Comparison of ENCODE assay signal across 9 mouse cellular contexts in genomic region chr3:96413581-96414125, GRCm38 (mm10). TPM values are rescaled to one million over a fixed set of nuclear protein-coding genes. Genes with fewer than 3 reads are reported as not detected.
A peak's percentile ranks its signal among the peaks of the same experiment; 100 is the strongest.
DNase-seq lines count a peak whose midpoint lies in the region; ATAC-seq lines count a peak whose summit lies in the region.
"Had no signal": no experiment of that assay in that cellular context is flagged by ENCODE, and none has a peak within 500 bp of the region (broad histone marks: within the 10 kb centered on the region; RNA-seq: fewer than 3 reads in every experiment).

No protein-coding gene starts in this region.

- intact Hi-C loops in left cerebral cortex, postnatal 36 days (cut with DNase I), result no loop called here

- 61% methylated on average over 9 of the region's 9 CpGs for WGBS in limb, embryonic 15.5 days

- H3K4me3 ChIP-seq in erythroblast, embryonic 14.5 days (replicated peaks), result peak overlapping the region; percentile 81
- H3K4me3 ChIP-seq in limb, embryonic 15.5 days, result peak overlapping the region; percentile 68

- peaks cover 48% of the 10 kb centered on the region for H3K4me1 ChIP-seq in erythroblast, embryonic 14.5 days (ENCODE audit: control insufficient read depth)
- peaks cover 11% of the 10 kb centered on the region for H3K4me1 ChIP-seq in limb, embryonic 15.5 days

- H3K9me3 ChIP-seq in erythroblast, embryonic 14.5 days (ENCODE audit: control insufficient read depth, low read length), result no peaks in the 10 kb centered on the region
- H3K9me3 ChIP-seq in limb, embryonic 15.5 days, result no peaks in the 10 kb centered on the region

- peak overlapping the region; percentile 80 for H3K4me2 ChIP-seq in limb, embryonic 15.5 days

- ATAC-seq in erythroblast, adult 5-6 weeks (replicated peaks; ENCODE audit: low FRiP score, poor library complexity, severe bottlenecking), result no peak
- ATAC-seq in limb, embryonic 15.5 days (ENCODE audit: insufficient number of reproducible peaks, low FRiP score, low TSS enrichment, low read depth), result no peak

- H3K27ac ChIP-seq in limb, embryonic 15.5 days, result no peak overlapping the region

- H3K36me3 ChIP-seq in erythroblast, embryonic 14.5 days (ENCODE audit: control insufficient read depth), result peaks cover 2% of the 10 kb centered on the region; the same call in 1 of the 2 replicates
- H3K36me3 ChIP-seq in limb, embryonic 15.5 days, result no peaks in the 10 kb centered on the region

- H3K9ac ChIP-seq in limb, embryonic 15.5 days, result no peak overlapping the region

- H3K27me3 ChIP-seq in erythroblast, embryonic 14.5 days (ENCODE audit: control insufficient read depth), result peaks cover 22% of the 10 kb centered on the region
- H3K27me3 ChIP-seq in limb, embryonic 15.5 days, result peaks cover 26% of the 10 kb centered on the region

- DNase-seq in thymus, postnatal 4 days, result peak; percentile 18
- no peak for DNase-seq in thymus, postnatal 10 days (ENCODE audit: low spot score in 2 of 2)
- no peak for DNase-seq in left cerebral cortex, postnatal 36 days (ENCODE audit: low spot score in 2 of 2)
- DNase-seq in spleen, adult 18-20 months, result no peak
- DNase-seq in layer of hippocampus, postnatal 14 days (ENCODE audit: low spot score in 2 of 2), result no peak
- DNase-seq: kidney, adult 8-10 months had no signal

RNA-seq across cellular contexts. Expression of gene BC107364, which starts 38.5 kb away (rescaled TPM):
- polyA plus RNA-seq in erythroblast, embryonic 14.5 days (2012), result not detected in 2 replicates
- total RNA-seq in erythroblast, adult 5-6 weeks (2015; ENCODE audit: low replicate concordance), result not detected in 2 replicates
- not detected in 2 replicates for total RNA-seq in erythroblast, adult 5-6 weeks (2017; ENCODE audit: low replicate concordance)
- polyA plus RNA-seq in limb, embryonic 15.5 days (2015; fragmentation: Nextera tagmentation; extraction: Ambion mirVana), result 0.22 and 0.55 TPM in 2 replicates
- total RNA-seq in left cerebral cortex, postnatal 36 days (2021), result not detected
- total RNA-seq in layer of hippocampus, postnatal 14 days (2021), result not detected
